Mouse (Mus musculus): ENCODE data around the gene Bmf. TPM values are rescaled to one million over a fixed set of nuclear protein-coding genes. Genes with fewer than 3 reads are reported as not detected.

The Bmf gene
- polyA plus RNA-seq, 1 experiment from 2014 or later, result 4.9 TPM

- DNase-seq (ENCODE audit: low spot score) (no peak), ATAC-seq (replicated peaks; ENCODE audit: low FRiP score, low TSS enrichment, low read depth) (no peak)
- no peak overlapping the region for H3K4me2 ChIP-seq (ENCODE audit: low read length)
- no peak overlapping the region for H3K4me3 ChIP-seq (ENCODE audit: low read depth, low read length)
- H3K9me3 ChIP-seq (ENCODE audit: control insufficient read depth, low read length), result no peaks in the 10 kb centered on the region
- H3K4me1 ChIP-seq (replicated peaks; ENCODE audit: control insufficient read depth, insufficient read depth, low read length), result peaks cover 5% of the 10 kb centered on the region
- no peaks in the 10 kb centered on the region for H3K27me3 ChIP-seq (replicated peaks; ENCODE audit: control insufficient read depth, insufficient read depth, low read length)
- H3K9ac ChIP-seq (ENCODE audit: low read length), result no peak overlapping the region
- 74% methylated on average over 3 of the region's 3 CpGs for whole genome bisulfite sequencing
- no peaks in the 10 kb centered on the region for H3K36me3 ChIP-seq (ENCODE audit: control insufficient read depth, insufficient read depth, low read length)
- H3K27ac ChIP-seq (ENCODE audit: low read depth), result no peak overlapping the region
These were observed 64.1 kb downstream of the Bmf start for GRCm38 (mm10) chr2:118485415-118485814.

GRCm38 (mm10) chr2:118484386-118484898 lies 65.0 kb downstream of the Bmf start:
- H3K9ac ChIP-seq (ENCODE audit: low read length), result no peak overlapping the region
- no peak overlapping the region for H3K27ac ChIP-seq (ENCODE audit: low read depth)
- ATAC-seq (replicated peaks; ENCODE audit: low FRiP score, low TSS enrichment, low read depth) (no peak), DNase-seq (ENCODE audit: low spot score) (no peak)
- H3K4me3 ChIP-seq (ENCODE audit: low read depth, low read length), result no peak overlapping the region
- no peaks in the 10 kb centered on the region for H3K36me3 ChIP-seq (ENCODE audit: control insufficient read depth, insufficient read depth, low read length)
- H3K9me3 ChIP-seq (ENCODE audit: control insufficient read depth, low read length), result no peaks in the 10 kb centered on the region
- WGBS, result 82% methylated on average over 9 of the region's 9 CpGs
- no peak overlapping the region for H3K4me2 ChIP-seq (ENCODE audit: low read length)
- no peaks in the 10 kb centered on the region for H3K27me3 ChIP-seq (replicated peaks; ENCODE audit: control insufficient read depth, insufficient read depth, low read length)
- H3K4me1 ChIP-seq (replicated peaks; ENCODE audit: control insufficient read depth, insufficient read depth, low read length), result no peaks in the 10 kb centered on the region

- Histone ChIP-seq H3K9me3 (ENCODE audit: control insufficient read depth, low read length) (no peaks in the 10 kb centered on the region), H3K36me3 (ENCODE audit: control insufficient read depth, insufficient read depth, low read length) (no peaks in the 10 kb centered on the region), H3K9ac (ENCODE audit: low read length) (no peak overlapping the region), H3K27me3 (replicated peaks; ENCODE audit: control insufficient read depth, insufficient read depth, low read length) (no peaks in the 10 kb centered on the region), H3K4me3 (ENCODE audit: low read depth, low read length) (no peak overlapping the region), H3K4me2 (ENCODE audit: low read length) (no peak overlapping the region), H3K4me1 (replicated peaks; ENCODE audit: control insufficient read depth, insufficient read depth, low read length) (peaks cover 7% of the 10 kb centered on the region), H3K27ac (ENCODE audit: low read depth) (no peak overlapping the region)
- DNase-seq (ENCODE audit: low spot score) (no peak), ATAC-seq (replicated peaks; ENCODE audit: low FRiP score, low TSS enrichment, low read depth) (no peak)
- WGBS, result 81% methylated on average over 5 of the region's 5 CpGs
These were observed 66.5 kb downstream of the Bmf start for GRCm38 (mm10) chr2:118483032-118483431.

GRCm38 (mm10) chr2:118480886-118481285 lies 68.6 kb downstream of the Bmf start:
- Histone ChIP-seq H3K9me3 (ENCODE audit: control insufficient read depth, low read length) (no peaks in the 10 kb centered on the region), H3K27ac (ENCODE audit: low read depth) (no peak overlapping the region), H3K27me3 (replicated peaks; ENCODE audit: control insufficient read depth, insufficient read depth, low read length) (no peaks in the 10 kb centered on the region), H3K9ac (ENCODE audit: low read length) (no peak overlapping the region), H3K4me2 (ENCODE audit: low read length) (no peak overlapping the region), H3K4me1 (replicated peaks; ENCODE audit: control insufficient read depth, insufficient read depth, low read length) (peaks cover 9% of the 10 kb centered on the region), H3K36me3 (ENCODE audit: control insufficient read depth, insufficient read depth, low read length) (peaks cover 16% of the 10 kb centered on the region), H3K4me3 (ENCODE audit: low read depth, low read length) (no peak overlapping the region)
- DNase-seq (ENCODE audit: low spot score) (no peak), ATAC-seq (replicated peaks; ENCODE audit: low FRiP score, low TSS enrichment, low read depth) (no peak)
- WGBS, result 89% methylated on average over 7 of the region's 7 CpGs

- Histone ChIP-seq H3K9ac (ENCODE audit: low read length) (peak within 1 kb of the TSS; percentile 77), H3K4me2 (ENCODE audit: low read length) (peak within 1 kb of the TSS; percentile 53), H3K4me3 (ENCODE audit: low read depth, low read length) (peak within 1 kb of the TSS; percentile 84), H3K36me3 (ENCODE audit: control insufficient read depth, insufficient read depth, low read length) (peaks cover 29% of the 10 kb centered on the region), H3K27ac (ENCODE audit: low read depth) (peak within 1 kb of the TSS; percentile 79), H3K9me3 (ENCODE audit: control insufficient read depth, low read length) (no peaks in the 10 kb centered on the region), H3K27me3 (replicated peaks; ENCODE audit: control insufficient read depth, insufficient read depth, low read length) (no peaks in the 10 kb centered on the region), H3K4me1 (replicated peaks; ENCODE audit: control insufficient read depth, insufficient read depth, low read length) (peaks cover 9% of the 10 kb centered on the region)
- ATAC-seq (replicated peaks; ENCODE audit: low FRiP score, low TSS enrichment, low read depth) (peak; percentile 94), DNase-seq (ENCODE audit: low spot score) (peak; percentile 93)
- WGBS, result under 1% methylated on average over 35 of the region's 35 CpGs
These were observed 70.0 kb downstream of the Bmf start, which contains the start of gene Srp14 for GRCm38 (mm10) chr2:118479550-118479909. Srp14 (minus strand) TSS chr2:118479711.

- DNase-seq (ENCODE audit: low spot score) (peak; percentile 66), ATAC-seq (replicated peaks; ENCODE audit: low FRiP score, low TSS enrichment, low read depth) (peak; percentile 10)
- 2% methylated on average over 44 of the region's 52 CpGs for WGBS
- H3K27ac ChIP-seq (ENCODE audit: low read depth), result peak overlapping the region; percentile 77
- H3K9me3 ChIP-seq (ENCODE audit: control insufficient read depth, low read length), result no peaks in the 10 kb centered on the region
- peaks cover 35% of the 10 kb centered on the region for H3K36me3 ChIP-seq (ENCODE audit: control insufficient read depth, insufficient read depth, low read length)
- peak overlapping the region; percentile 53 for H3K4me2 ChIP-seq (ENCODE audit: low read length)
- H3K9ac ChIP-seq (ENCODE audit: low read length), result peak overlapping the region; percentile 77
- H3K4me3 ChIP-seq (ENCODE audit: low read depth, low read length), result peak overlapping the region; percentile 84
- no peaks in the 10 kb centered on the region for H3K27me3 ChIP-seq (replicated peaks; ENCODE audit: control insufficient read depth, insufficient read depth, low read length)
- peaks cover 9% of the 10 kb centered on the region for H3K4me1 ChIP-seq (replicated peaks; ENCODE audit: control insufficient read depth, insufficient read depth, low read length)
These were observed 70.5 kb downstream of the Bmf start for GRCm38 (mm10) chr2:118478833-118479549.

Other genes with a start within 250 kb of the Bmf start
- gene Gpr176, start 176.3 kb downstream of the Bmf start, polyA plus RNA-seq (2014; fragmentation: Nextera tagmentation; extraction: Ambion mirVana), result 0.22 and 0.30 TPM in 2 replicates
- 14.0 and 15.0 TPM in 2 replicates for gene Eif2ak4, start 161.1 kb downstream of the Bmf start, polyA plus RNA-seq (2014; fragmentation: Nextera tagmentation; extraction: Ambion mirVana)
- gene Srp14, start 70.0 kb downstream of the Bmf start, polyA plus RNA-seq (2014; fragmentation: Nextera tagmentation; extraction: Ambion mirVana), result 203 and 215 TPM in 2 replicates
- gene Bub1b, start 48.5 kb upstream of the Bmf start, polyA plus RNA-seq (2014; fragmentation: Nextera tagmentation; extraction: Ambion mirVana), result 81.4 and 94.0 TPM in 2 replicates
- 2.4 and 2.7 TPM in 2 replicates for gene Pak6, start 113.6 kb upstream of the Bmf start, polyA plus RNA-seq (2014; fragmentation: Nextera tagmentation; extraction: Ambion mirVana)
- 0.19 and 0.20 TPM in 2 replicates for gene Ankrd63, start 154.3 kb upstream of the Bmf start, polyA plus RNA-seq (2014; fragmentation: Nextera tagmentation; extraction: Ambion mirVana)
- gene Plcb2, start 178.8 kb upstream of the Bmf start, polyA plus RNA-seq (2014; fragmentation: Nextera tagmentation; extraction: Ambion mirVana), result 1.4 and 1.6 TPM in 2 replicates
- 31.9 and 37.0 TPM in 2 replicates for gene Inafm2, start 196.1 kb upstream of the Bmf start, polyA plus RNA-seq (2014; fragmentation: Nextera tagmentation; extraction: Ambion mirVana)
- gene Ccdc9b, start 213.0 kb upstream of the Bmf start, polyA plus RNA-seq (2014; fragmentation: Nextera tagmentation; extraction: Ambion mirVana), result 1.2 and 1.4 TPM in 2 replicates
- gene Phgr1, start 223.1 kb upstream of the Bmf start, polyA plus RNA-seq (2014; fragmentation: Nextera tagmentation; extraction: Ambion mirVana), result 21.2 and 45.1 TPM in 2 replicates
- gene Disp2, start 230.0 kb upstream of the Bmf start, polyA plus RNA-seq (2014; fragmentation: Nextera tagmentation; extraction: Ambion mirVana), result 2.6 and 3.0 TPM in 2 replicates

All from intestine, embryonic 14.5 days (tissue).